Mouse (Mus musculus): ENCODE data around the gene Myrip. TPM values are rescaled to one million over a fixed set of nuclear protein-coding genes. Genes with fewer than 3 reads are reported as not detected.
"Not testable (repeated sequence)": the region's sequence is repeated elsewhere in the genome, so short reads cannot be mapped to it uniquely, and the experiment has no call there.

Gene Myrip
- 1 to 10 TPM; 5.1 to 6.9 (median 6.3) TPM for total RNA-seq (2022)

GRCm38 (mm10) chr9:120301213-120301612, at the start of gene Myrip:
TSS of gene Myrip (plus strand) at chr9:120301513.
- not testable (repeated sequence) for DNase-seq (ENCODE audit: low spot score)

DNA sequence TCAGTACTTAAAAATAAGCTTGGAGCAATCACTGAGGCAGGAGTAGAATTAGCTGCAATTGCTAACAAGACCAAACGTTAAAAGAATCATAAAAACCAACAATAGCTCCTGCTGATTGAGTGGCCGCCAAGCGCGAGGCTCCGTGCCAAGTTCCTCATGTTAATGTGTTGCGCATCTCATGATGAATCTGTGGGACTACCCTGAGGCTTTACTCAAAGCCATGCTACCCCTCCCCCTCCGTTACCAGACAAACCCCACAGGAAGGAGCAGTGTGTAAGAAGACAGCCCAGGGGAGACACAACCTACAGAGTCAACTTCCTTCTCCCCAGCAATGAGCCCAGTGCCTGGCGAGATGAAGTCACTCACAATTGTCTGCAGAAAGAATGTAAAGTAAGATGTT, 41.5 kb upstream of the Myrip start:
- peak; percentile 22 for DNase-seq (ENCODE audit: low spot score)

GRCm38 (mm10) chr9:120263994-120264393, 37.3 kb upstream of the Myrip start:
- DNase-seq (ENCODE audit: low spot score) = no peak

DNA sequence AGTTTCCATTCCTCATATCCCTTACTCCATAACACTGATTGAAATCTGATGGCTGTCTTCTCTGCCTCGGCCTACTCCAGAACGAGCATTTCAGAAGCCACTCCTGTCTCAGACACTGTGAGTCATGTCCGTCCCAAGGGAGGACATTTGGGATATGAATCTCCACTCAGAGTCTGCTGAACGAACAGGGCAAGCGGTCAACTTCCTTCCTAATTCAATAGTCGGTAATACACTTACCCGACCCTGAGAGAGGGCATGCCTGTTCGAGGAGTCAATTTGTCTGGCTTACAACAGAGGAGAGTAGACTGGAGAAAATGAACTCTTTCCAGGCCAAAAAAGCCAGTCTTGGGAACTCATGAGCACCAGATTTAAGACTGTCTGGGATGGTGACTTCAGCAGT, 28.2 kb upstream of the Myrip start:
- DNase-seq (ENCODE audit: low spot score) = peak; percentile 77

GRCm38 (mm10) chr9:120275226-120275625, 26.1 kb upstream of the Myrip start:
- peak; percentile 13 for DNase-seq (ENCODE audit: low spot score)

DNA sequence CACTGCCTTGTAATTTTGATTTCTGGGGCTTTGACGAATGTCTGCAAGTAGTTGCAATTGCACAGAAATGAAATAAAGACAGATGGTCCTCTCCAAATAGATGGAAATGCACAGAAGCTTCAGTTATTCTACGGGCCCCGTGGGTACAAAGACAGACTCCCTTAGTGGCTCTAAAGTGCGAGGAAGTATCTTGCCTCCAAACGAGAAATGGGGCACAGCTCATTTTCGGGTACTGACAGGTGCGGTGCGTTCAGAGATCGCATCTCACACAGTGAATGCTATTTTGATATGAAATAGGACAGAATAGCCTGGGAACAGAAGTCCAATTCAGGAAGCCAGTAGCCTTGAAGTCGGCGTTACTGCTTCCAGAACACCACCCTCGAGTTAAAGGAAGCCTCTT, 20.2 kb upstream of the Myrip start:
- DNase-seq (ENCODE audit: low spot score) = no peak

GRCm38 (mm10) chr9:120282461-120283047, 18.8 kb upstream of the Myrip start:
- no peak for DNase-seq (ENCODE audit: low spot score)

- no peak for DNase-seq (ENCODE audit: low spot score)
Observed at GRCm38 (mm10) chr9:120283556-120283955, 17.8 kb upstream of the Myrip start.

- no peak for DNase-seq (ENCODE audit: low spot score)
Observed at GRCm38 (mm10) chr9:120288011-120288410, 13.3 kb upstream of the Myrip start.

GRCm38 (mm10) chr9:120290375-120290774, 10.9 kb upstream of the Myrip start:
- no peak for DNase-seq (ENCODE audit: low spot score)

DNA sequence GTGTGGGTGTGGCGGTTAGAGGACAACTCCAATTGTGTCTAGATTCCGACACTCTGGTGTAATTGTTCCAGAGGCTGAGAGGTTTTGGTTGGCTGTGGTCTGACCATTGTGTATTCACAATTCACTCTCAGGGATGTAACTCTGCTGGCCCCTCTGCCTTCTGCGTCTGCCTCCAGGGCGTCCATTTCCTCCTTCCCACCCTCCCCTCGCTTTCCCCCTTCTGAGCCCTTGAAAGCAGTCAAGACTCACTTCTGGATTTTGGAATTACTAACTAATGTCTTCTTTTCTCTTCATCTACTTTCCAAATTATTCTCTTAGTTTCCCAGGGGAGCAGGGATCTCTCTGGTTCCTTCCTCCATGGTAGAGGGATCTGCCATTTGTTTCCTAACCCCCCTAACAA, 8.8 kb upstream of the Myrip start:
- DNase-seq (ENCODE audit: low spot score) = no peak

- no peak for DNase-seq (ENCODE audit: low spot score)
Observed at GRCm38 (mm10) chr9:120295527-120295926, 5.8 kb upstream of the Myrip start.

GRCm38 (mm10) chr9:120296938-120297337, 4.4 kb upstream of the Myrip start:
- no peak for DNase-seq (ENCODE audit: low spot score)

DNA sequence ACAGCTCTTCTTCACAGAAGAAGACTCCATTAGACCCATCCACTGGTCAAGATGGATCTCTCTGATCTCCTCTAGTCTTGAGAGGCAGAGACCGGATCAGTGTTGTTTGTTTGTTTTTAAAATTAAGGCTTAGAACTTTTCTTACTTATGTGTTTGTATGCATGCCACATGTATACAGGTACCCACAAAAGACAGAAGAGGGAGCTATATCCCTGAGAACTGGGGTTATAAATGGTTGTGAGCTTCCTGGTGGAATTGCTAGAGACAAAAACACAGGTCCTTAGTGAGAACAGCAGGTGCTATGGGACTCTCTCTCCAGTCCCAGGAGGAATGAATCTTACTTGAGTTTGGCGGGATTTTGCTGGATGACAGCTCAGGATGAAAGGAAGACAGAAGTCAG, 1.9 kb upstream of the Myrip start:
- no peak for DNase-seq (ENCODE audit: low spot score)

GRCm38 (mm10) chr9:120302980-120303452, 1.7 kb downstream of the Myrip start:
- DNase-seq (ENCODE audit: low spot score) = no peak

DNA sequence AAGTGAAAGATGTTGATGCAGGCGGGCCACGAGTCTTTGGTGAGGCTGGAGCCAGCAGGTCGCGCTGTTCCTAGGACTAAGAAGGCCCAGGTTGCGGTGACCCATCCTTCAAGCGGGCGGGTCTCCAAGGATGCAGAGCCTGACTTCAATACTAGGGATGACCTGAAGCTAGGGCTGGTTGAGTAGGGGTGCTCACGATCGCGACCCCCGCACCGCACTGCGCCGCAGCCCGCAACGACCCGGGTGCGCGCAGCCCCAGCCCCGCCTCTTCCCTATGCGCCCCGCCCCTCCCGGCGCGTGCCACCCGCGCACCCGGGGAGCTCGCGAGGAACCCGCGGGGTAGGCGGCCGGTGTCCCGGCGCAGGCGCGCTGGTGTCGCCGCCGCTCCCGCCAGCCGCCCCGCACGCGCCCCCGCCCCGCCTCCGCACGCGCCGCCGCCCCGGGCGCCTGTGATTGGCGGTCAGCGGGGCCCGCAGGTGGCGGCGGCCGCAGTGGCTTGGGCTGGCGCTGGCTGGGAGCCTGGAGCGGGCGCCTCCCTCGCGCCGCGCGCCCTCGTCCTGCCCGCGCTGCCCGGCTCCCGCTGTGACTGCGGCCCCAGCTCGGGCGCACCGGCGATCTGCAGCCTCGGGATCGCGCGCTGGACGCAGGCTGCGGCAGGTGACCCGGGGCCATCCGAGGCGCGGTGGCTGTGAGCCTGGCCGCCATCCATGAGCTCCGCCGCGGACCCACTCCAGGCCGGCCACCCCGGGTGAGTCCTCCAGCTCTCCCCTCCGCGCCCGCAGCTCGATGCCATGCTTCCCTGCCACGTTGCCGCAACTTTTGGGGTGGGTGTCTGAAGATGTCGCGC, 2.4 kb downstream of the Myrip start:
- DNase-seq (ENCODE audit: low spot score) = peak; percentile 36

- DNase-seq (ENCODE audit: low spot score) = no peak
Observed at GRCm38 (mm10) chr9:120304300-120305137, 3.2 kb downstream of the Myrip start.

DNA sequence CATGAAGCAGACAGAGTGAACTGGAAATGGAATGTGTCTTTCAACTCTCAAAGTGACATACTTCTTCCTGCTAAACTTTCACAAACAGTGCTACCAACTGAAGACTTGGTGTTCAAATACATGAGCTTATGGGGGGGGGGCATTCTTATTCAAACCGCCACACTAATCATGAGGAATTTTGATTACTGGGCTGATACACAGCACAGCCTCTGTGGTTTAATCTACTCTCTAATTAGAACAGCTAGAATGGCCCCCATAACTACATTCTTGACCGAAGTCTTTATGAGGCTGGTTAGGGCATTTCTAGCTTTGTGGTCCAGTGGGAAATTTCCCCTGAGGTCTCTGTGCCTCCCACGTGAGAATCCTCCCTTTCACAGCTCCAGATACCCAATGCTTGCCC, 13.9 kb downstream of the Myrip start:
- no peak for DNase-seq (ENCODE audit: low spot score)

DNA sequence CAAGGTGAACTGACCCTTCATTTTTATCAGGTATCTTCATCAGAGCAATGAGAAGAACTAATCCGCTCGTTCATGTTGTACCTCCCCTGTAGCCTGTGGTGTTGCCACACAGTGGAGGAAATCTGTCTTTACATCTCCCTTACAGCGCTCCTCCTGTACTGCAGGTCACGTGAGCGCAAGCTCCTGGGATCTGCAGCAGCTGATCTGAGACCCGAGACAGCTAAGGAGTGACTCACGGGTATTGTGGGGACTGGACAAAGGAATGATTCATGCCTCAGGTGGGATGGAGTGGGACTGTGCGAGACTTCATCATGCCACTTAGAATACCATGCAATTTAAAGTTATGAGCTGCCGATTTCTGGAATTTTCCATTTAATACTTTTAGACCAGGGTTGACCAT, 17.8 kb downstream of the Myrip start:
- no peak for DNase-seq (ENCODE audit: low spot score)

DNA sequence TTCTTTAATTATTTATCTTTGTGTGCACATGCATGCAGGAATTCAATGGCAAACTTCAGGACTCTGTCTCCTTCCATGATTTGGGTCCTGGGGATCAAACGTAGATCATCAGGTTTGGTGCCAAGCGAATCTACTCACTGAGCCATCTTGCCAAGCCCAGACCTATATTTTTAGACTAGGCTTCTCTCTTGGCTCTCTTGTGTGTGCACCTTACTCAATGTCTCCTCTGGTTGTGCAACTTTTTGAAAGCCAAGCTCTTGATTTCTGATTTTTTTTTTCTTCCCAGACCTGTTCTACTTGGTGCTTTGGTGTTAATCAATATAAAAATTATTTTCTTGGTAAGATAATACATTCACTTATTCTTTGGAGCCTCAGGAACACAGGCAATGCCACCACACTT, 19.3 kb downstream of the Myrip start:
- DNase-seq (ENCODE audit: low spot score) = no peak

GRCm38 (mm10) chr9:120322702-120323426, 21.6 kb downstream of the Myrip start:
- DNase-seq (ENCODE audit: low spot score) = no peak

GRCm38 (mm10) chr9:120331048-120331447, 29.7 kb downstream of the Myrip start:
- DNase-seq (ENCODE audit: low spot score) = not testable (repeated sequence)

Data from heart, adult 8-10 months (tissue).